25 mouse cellular contexts compared by ENCODE assay signal in the genomic region with DNA sequence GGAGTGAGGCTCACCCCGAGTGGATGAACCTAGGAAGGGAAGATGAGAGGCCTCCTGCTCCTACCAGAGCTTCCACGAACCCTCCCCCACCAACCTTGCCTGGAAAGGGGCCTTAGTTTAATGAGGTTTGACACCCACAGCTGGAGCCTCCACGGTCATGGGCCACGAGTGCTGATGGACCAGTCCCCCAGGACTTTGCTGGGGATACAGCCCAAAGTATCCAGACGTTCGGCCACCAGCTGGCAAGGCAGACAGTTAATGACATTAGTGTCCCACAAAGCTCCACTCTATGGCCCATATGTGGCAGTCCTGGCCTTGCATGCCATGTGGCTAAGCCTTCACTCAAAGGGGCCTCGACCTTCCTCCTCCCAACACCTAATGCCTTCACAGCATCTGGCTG. TPM values are rescaled to one million over a fixed set of nuclear protein-coding genes. Genes with fewer than 3 reads are reported as not detected.
DNase-seq lines count a peak whose midpoint lies in the region; ATAC-seq and TF ChIP-seq lines count a peak whose summit lies in the region.
"Had no signal": no experiment of that assay in that cellular context is flagged by ENCODE, and none has a peak within 500 bp of the region (broad histone marks: within the 10 kb centered on the region; RNA-seq: fewer than 3 reads in every experiment).

No protein-coding gene starts in this region.

- no peaks in the 10 kb centered on the region for H3K27me3 ChIP-seq in kidney, embryonic 15.5 days
- H3K27me3 ChIP-seq in lung, embryonic 16.5 days (ENCODE audit: control insufficient read depth, insufficient read depth, low read depth, low read length), result no peaks in the 10 kb centered on the region
- no peaks in the 10 kb centered on the region for H3K27me3 ChIP-seq in liver, postnatal 0 days (ENCODE audit: insufficient read depth, low read length)
- H3K27me3 ChIP-seq: embryonic facial prominence, embryonic 13.5 days; forebrain, embryonic 13.5 days; heart, embryonic 12.5 days; hindbrain, embryonic 12.5 days; midbrain, embryonic 12.5 days; neural tube, embryonic 15.5 days had no signal

- no peak for ATAC-seq in kidney, embryonic 15.5 days (replicated peaks; ENCODE audit: low FRiP score)
- ATAC-seq in lung, embryonic 16.5 days (ENCODE audit: low read depth), result no peak
- ATAC-seq in liver, postnatal 0 days, result no peak
- ATAC-seq: forebrain, embryonic 13.5 days had no signal

- TF ChIP-seq EP300 in liver, postnatal 0 days (IDR thresholded peaks at IDR 0.05; ENCODE audit: low read depth), result no peak

- H3K4me3 ChIP-seq in kidney, embryonic 15.5 days (replicated peaks), result peak overlapping the region; percentile 30
- no peak overlapping the region for H3K4me3 ChIP-seq in lung, embryonic 16.5 days (ENCODE audit: low read length)
- peak overlapping the region; percentile 58 for H3K4me3 ChIP-seq in liver, postnatal 0 days (ENCODE audit: low read depth, low read length)
- H3K4me3 ChIP-seq: embryonic facial prominence, embryonic 13.5 days; forebrain, embryonic 13.5 days; gastrocnemius, adult 2 months; heart, embryonic 12.5 days; hindbrain, embryonic 12.5 days; left cerebral cortex, adult 2 months; midbrain, embryonic 12.5 days; neural tube, embryonic 15.5 days had no signal

- DNase-seq in kidney, adult 9 months, result no peak
- DNase-seq in lung, postnatal 36 days, result no peak
- no peak for DNase-seq in liver, postnatal 0 days
- DNase-seq in thymus, adult 18-20 months, result no peak
- no peak for DNase-seq in cerebellum, adult 8-10 months
- DNase-seq: adrenal gland, adult 2 months; cerebellum, adult 11 months; cerebellum, postnatal 10 days; gastrocnemius, adult 2 months; heart, postnatal 14 days; kidney, adult 11 months; lung, adult 18-20 months; lung, postnatal 14 days; right cerebral cortex, postnatal 14 days; thymus, adult 2 months; thymus, postnatal 4 days had no signal

- WGBS in kidney, embryonic 15.5 days, result 38% methylated on average over 7 of the region's 7 CpGs
- 62% methylated on average over 7 of the region's 7 CpGs for WGBS in lung, embryonic 16.5 days
- WGBS in liver, postnatal 0 days (ENCODE audit: insufficient replicate concordance), result 64% methylated on average over 7 of the region's 7 CpGs

- peak overlapping the region; percentile 86 for H3K27ac ChIP-seq in kidney, embryonic 15.5 days
- no peak overlapping the region for H3K27ac ChIP-seq in lung, embryonic 16.5 days (ENCODE audit: low read length)
- peak overlapping the region; percentile 87 for H3K27ac ChIP-seq in liver, postnatal 0 days (ENCODE audit: low read depth)
- H3K27ac ChIP-seq: embryonic facial prominence, embryonic 13.5 days; forebrain, embryonic 13.5 days; gastrocnemius, adult 2 months; hindbrain, embryonic 12.5 days; left cerebral cortex, adult 2 months; midbrain, embryonic 12.5 days; neural tube, embryonic 15.5 days had no signal

- no peak for TF ChIP-seq CTCF in liver, postnatal 0 days (IDR thresholded peaks at IDR 0.05; ENCODE audit: low read depth)

- H3K36me3 ChIP-seq in kidney, embryonic 15.5 days, result no peaks in the 10 kb centered on the region; the same call in 1 of the 2 replicates
- H3K36me3 ChIP-seq in lung, embryonic 16.5 days (ENCODE audit: control insufficient read depth, insufficient read depth, low read length), result no peaks in the 10 kb centered on the region
- no peaks in the 10 kb centered on the region for H3K36me3 ChIP-seq in liver, postnatal 0 days (replicated peaks; ENCODE audit: insufficient read depth, low read length)
- H3K36me3 ChIP-seq: embryonic facial prominence, embryonic 13.5 days; hindbrain, embryonic 12.5 days; midbrain, embryonic 12.5 days; neural tube, embryonic 15.5 days had no signal

- H3K9ac ChIP-seq in kidney, embryonic 15.5 days, result no peak overlapping the region
- H3K9ac ChIP-seq in lung, embryonic 16.5 days (ENCODE audit: low read length), result no peak overlapping the region
- H3K9ac ChIP-seq in liver, postnatal 0 days (replicated peaks), result peak overlapping the region; percentile 84
- H3K9ac ChIP-seq: embryonic facial prominence, embryonic 13.5 days; forebrain, embryonic 13.5 days; heart, embryonic 12.5 days; hindbrain, embryonic 12.5 days; midbrain, embryonic 12.5 days; neural tube, embryonic 15.5 days had no signal

- no peaks in the 10 kb centered on the region for H3K9me3 ChIP-seq in kidney, embryonic 15.5 days (replicated peaks)
- H3K9me3 ChIP-seq in lung, embryonic 16.5 days (ENCODE audit: control insufficient read depth, low read length), result no peaks in the 10 kb centered on the region
- H3K9me3 ChIP-seq in liver, postnatal 0 days (ENCODE audit: low read length), result no peaks in the 10 kb centered on the region
- H3K9me3 ChIP-seq: embryonic facial prominence, embryonic 13.5 days; forebrain, embryonic 13.5 days; heart, embryonic 12.5 days; hindbrain, embryonic 12.5 days; midbrain, embryonic 12.5 days; neural tube, embryonic 15.5 days had no signal

- peaks cover 76% of the 10 kb centered on the region for H3K4me1 ChIP-seq in kidney, embryonic 15.5 days
- H3K4me1 ChIP-seq in lung, embryonic 16.5 days (replicated peaks; ENCODE audit: control insufficient read depth, insufficient read depth, low read length), result peaks cover 22% of the 10 kb centered on the region
- peaks cover 5% of the 10 kb centered on the region for H3K4me1 ChIP-seq in liver, postnatal 0 days (ENCODE audit: insufficient read depth)
- H3K4me1 ChIP-seq: forebrain, embryonic 13.5 days; midbrain, embryonic 12.5 days; neural tube, embryonic 15.5 days had no signal

- peak overlapping the region; percentile 54 for H3K4me2 ChIP-seq in kidney, embryonic 15.5 days
- H3K4me2 ChIP-seq in lung, embryonic 16.5 days (ENCODE audit: low read depth, low read length), result peak overlapping the region; percentile 10; the same call in 1 of the 2 replicates
- H3K4me2 ChIP-seq in liver, postnatal 0 days (ENCODE audit: low read depth, low read length), result peak overlapping the region; percentile 70
- H3K4me2 ChIP-seq: embryonic facial prominence, embryonic 13.5 days; forebrain, embryonic 13.5 days; heart, embryonic 12.5 days; hindbrain, embryonic 12.5 days; midbrain, embryonic 12.5 days; neural tube, embryonic 15.5 days had no signal

RNA-seq across cellular contexts. Expression of a gene that starts 55.5 kb away (rescaled TPM):
- 195 and 206 TPM in 2 replicates for polyA plus RNA-seq in kidney, embryonic 15.5 days (2015; fragmentation: Nextera tagmentation; extraction: Ambion mirVana)
- polyA plus RNA-seq in lung, embryonic 16.5 days (2015; fragmentation: Nextera tagmentation; extraction: Ambion mirVana), result 298 and 315 TPM in 2 replicates
- polyA plus RNA-seq in liver, postnatal 0 days (2015; fragmentation: Nextera tagmentation; extraction: Ambion mirVana), result 137 and 167 TPM in 2 replicates

Comparison
In these comparisons a context has a peak if more than half of its experiments do, and no peak if none do; other contexts are left out.
1. H3K4me2 ChIP-seq: peak in every context shown above with its lines; median percentile 70 in liver, postnatal 0 days; 54 in kidney, embryonic 15.5 days; 10 in lung, embryonic 16.5 days.